Mouse (Mus musculus) CD8-positive naive resting alpha-beta T cell, adult 2 months (primary cell): ENCODE results near the gene Camk2n2.

Source experiments
- DNase-seq, 2 experiments: peaks; one replicate each; pipeline ENCODE4 v3.0.0; 2022; ENCODE audit warnings: low read depth in 2 of 2, low spot score in 2 of 2

Gene Camk2n2

GRCm38 (mm10) chr16:20611357-20612227, 9.5 kb downstream of the Camk2n2 start, which contains the start of the genes Eef1akmt4, Gm49333 and Alg3:
TSS of gene Eef1akmt4 (plus strand) at chr16:20611593.
TSS of gene Gm49333 (plus strand) at chr16:20611610.
TSS of gene Alg3 (minus strand) at chr16:20611735.
- peak; percentile 73 to 77 for DNase-seq

- peak; percentile 75 to 82 for DNase-seq
Measured at GRCm38 (mm10) chr16:20610501-20611356, 10.4 kb downstream of the Camk2n2 start.

- DNase-seq = no peak
Measured at GRCm38 (mm10) chr16:20604705-20605104, 16.4 kb downstream of the Camk2n2 start.

- DNase-seq = no peak
Measured at GRCm38 (mm10) chr16:20600511-20600910, 20.6 kb downstream of the Camk2n2 start.

- DNase-seq = no peak
Measured at GRCm38 (mm10) chr16:20596687-20597441, 24.2 kb downstream of the Camk2n2 start.

GRCm38 (mm10) chr16:20595737-20596136, 25.4 kb downstream of the Camk2n2 start:
- DNase-seq = no peak

- DNase-seq = no peak
Measured at GRCm38 (mm10) chr16:20595060-20595673, 25.9 kb downstream of the Camk2n2 start.

GRCm38 (mm10) chr16:20591076-20591705, 29.9 kb downstream of the Camk2n2 start:
- no peak for DNase-seq

- DNase-seq = no peak
Measured at GRCm38 (mm10) chr16:20590680-20591038, 30.4 kb downstream of the Camk2n2 start.

- no peak for DNase-seq
Measured at GRCm38 (mm10) chr16:20589939-20590679, 31.0 kb downstream of the Camk2n2 start.

GRCm38 (mm10) chr16:20589366-20589938, 31.6 kb downstream of the Camk2n2 start, which contains the start of gene Vwa5b2:
TSS of gene Vwa5b2 (plus strand) at chr16:20589471.
- DNase-seq = no peak
